In genomic region chr2:19048225-19048624, GRCm38 (mm10) we compare ENCODE assay signal across 14 mouse cellular contexts.
"Had no signal": no experiment of that assay in that cellular context is flagged by ENCODE, and none has a peak within 500 bp of the region (broad histone marks: within the 10 kb centered on the region; RNA-seq: fewer than 3 reads in every experiment).

No protein-coding gene starts in this region.

- H3K9me3 ChIP-seq: intestine, embryonic 15.5 days; limb, embryonic 10.5 days; liver, embryonic 12.5 days; lung, embryonic 15.5 days; midbrain, embryonic 10.5 days; neural tube, embryonic 13.5 days; stomach, embryonic 15.5 days had no signal

- H3K27ac ChIP-seq: intestine, embryonic 15.5 days; limb, embryonic 10.5 days; liver, embryonic 12.5 days; lung, embryonic 15.5 days; midbrain, embryonic 10.5 days; neural tube, embryonic 13.5 days; stomach, embryonic 15.5 days had no signal

- ATAC-seq: intestine, embryonic 15.5 days; liver, embryonic 12.5 days had no signal

- H3K36me3 ChIP-seq: intestine, embryonic 15.5 days; limb, embryonic 10.5 days; liver, embryonic 12.5 days; lung, embryonic 15.5 days; midbrain, embryonic 10.5 days; neural tube, embryonic 13.5 days; stomach, embryonic 15.5 days had no signal

- H3K27me3 ChIP-seq: intestine, embryonic 15.5 days; liver, embryonic 12.5 days; lung, embryonic 15.5 days; neural tube, embryonic 13.5 days; stomach, embryonic 15.5 days had no signal

- H3K9ac ChIP-seq: intestine, embryonic 15.5 days; liver, embryonic 12.5 days; lung, embryonic 15.5 days; neural tube, embryonic 13.5 days; stomach, embryonic 15.5 days had no signal

- DNase-seq: kidney, adult 18-20 months; kidney, postnatal 10 days; lung, postnatal 14 days; midbrain, embryonic 14.5 days; right cerebral cortex, postnatal 25 days; thymus, adult 2 months; thymus, postnatal 25 days had no signal

- H3K4me2 ChIP-seq: intestine, embryonic 15.5 days; liver, embryonic 12.5 days; lung, embryonic 15.5 days; neural tube, embryonic 13.5 days; stomach, embryonic 15.5 days had no signal

- H3K4me3 ChIP-seq: intestine, embryonic 15.5 days; limb, embryonic 10.5 days; liver, embryonic 12.5 days; lung, embryonic 15.5 days; midbrain, embryonic 10.5 days; neural tube, embryonic 13.5 days; stomach, embryonic 15.5 days had no signal

- H3K4me1 ChIP-seq: intestine, embryonic 15.5 days; liver, embryonic 12.5 days; lung, embryonic 15.5 days; midbrain, embryonic 10.5 days; neural tube, embryonic 13.5 days had no signal
